Mouse (Mus musculus) neutrophil, adult 65 days (primary cell): ENCODE measurements around the gene Olfr1432. TPM values are rescaled to one million over a fixed set of nuclear protein-coding genes. Genes with fewer than 3 reads are reported as not detected.

ENCODE experiments used
- total RNA-seq: library from RNA; stranded (reverse); gene quantifications from 2 replicates; pipeline ENCODE4 v1.2.4, GENCODE M21; 2023

The Olfr1432 gene
- total RNA-seq = not detected in 2 replicates

DNA sequence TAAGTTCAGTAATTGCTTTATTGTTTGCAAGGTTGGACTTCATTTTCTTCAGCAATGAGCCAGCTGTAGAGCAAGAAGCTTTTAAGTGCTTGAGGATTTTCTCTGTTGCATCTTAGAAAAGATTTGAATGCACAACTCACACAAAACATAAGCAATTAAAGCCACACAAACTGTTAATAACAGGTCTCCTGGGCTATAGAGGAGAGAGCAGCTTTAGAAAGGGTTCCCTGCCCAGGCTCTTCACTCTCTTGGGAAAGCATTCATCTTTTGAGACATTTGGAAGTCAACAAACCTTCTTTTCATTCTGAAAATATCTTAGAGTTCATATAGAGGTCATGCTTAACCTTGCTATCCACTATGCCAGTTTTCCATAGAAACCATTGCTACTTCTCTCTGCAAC is at the start of gene Olfr1432:
Gene Olfr1432 (minus strand): TSS at position 101 of the 400 bp plus-strand sequence.

DNA sequence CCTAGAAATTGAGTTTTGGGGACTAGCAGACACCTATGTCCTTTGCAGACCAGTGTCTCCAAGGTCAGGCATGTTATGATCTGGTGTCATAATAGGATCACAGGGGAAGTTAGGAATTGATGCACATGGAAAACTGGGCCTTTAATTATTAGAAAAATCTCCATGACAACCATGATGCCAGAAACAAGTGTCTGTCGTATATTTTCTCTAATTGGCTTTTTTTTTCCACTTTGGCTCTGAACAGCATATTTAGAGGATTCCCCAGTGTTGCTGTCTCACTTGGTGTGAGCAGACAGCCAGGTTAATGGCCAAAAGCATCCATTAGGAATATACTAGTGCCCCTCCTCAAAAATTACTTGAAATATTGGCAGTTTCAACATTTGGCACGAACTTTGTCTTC is 47.2 kb upstream of the Olfr1432 start, which contains the start of gene Olfr1434:
Gene Olfr1434 (plus strand): TSS at position 301 of the 400 bp plus-strand sequence.

DNA sequence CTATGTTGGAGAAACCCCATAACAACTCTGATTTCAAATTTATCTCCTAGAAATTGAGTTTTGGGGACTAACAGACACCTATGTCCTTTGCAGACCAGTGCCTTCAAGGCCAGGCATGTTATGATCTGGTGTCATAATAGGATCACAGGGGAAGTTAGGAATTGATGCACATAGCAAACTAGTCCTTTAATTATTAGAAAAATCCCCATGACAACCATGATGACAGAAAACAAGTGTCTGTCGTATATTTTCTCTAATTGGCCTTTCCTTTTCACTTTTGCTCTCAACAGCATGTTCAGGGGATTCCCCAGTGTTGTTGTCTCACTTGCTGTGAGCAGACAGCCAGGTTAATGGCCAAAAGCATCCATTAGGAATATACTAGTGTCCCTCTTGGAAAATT is 28.3 kb upstream of the Olfr1432 start, which contains the start of gene Olfr235:
Gene Olfr235 (plus strand): TSS at position 301 of the 400 bp plus-strand sequence.

DNA sequence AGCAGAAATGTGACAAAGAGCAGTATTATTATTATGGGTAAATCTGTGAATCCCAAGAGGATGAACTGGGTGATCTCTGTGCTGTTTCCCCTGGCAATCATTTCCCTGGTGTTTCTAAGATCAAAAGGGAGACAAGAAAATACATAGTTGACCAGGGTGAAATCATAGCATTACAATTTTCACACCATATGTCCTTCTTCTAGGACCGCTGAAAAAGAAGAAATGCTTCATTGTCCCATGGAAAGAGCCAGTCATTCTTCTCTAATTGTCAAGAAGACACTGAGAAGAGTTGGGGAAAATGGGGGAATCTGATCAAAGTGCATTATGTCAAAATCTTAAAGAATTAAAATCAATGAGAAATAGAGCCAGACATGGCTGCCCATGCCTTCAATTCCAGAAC is 9.2 kb upstream of the Olfr1432 start, which contains the start of gene Olfr262:
Gene Olfr262 (minus strand): TSS at position 101 of the 400 bp plus-strand sequence.

DNA sequence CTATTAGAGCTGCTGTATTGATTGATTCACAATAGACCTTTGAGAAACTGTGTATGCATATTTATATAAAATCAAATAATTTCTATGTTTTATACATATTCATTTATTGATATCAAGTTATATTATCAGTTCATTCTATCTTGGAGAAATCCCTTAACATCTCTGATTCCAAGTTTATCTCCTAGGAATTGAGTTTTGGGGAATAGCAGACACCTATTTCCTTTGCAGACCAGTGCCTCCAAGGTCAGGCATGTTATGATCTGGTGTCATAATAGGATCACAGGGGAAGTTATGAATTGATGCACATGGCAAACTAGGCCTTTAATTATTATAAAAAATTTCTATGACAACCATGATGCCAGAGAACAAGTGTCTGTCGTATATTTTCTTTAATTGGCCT is 32.1 kb downstream of the Olfr1432 start, which contains the start of gene Olfr1431:
Gene Olfr1431 (plus strand): TSS at position 301 of the 400 bp plus-strand sequence.

Other genes starting within 250 kb of the Olfr1432 start
- not detected in 2 replicates for gene Olfr1423, start 191.3 kb downstream of the Olfr1432 start, total RNA-seq
- gene Olfr1424, start 169.9 kb downstream of the Olfr1432 start, total RNA-seq = not detected in 2 replicates
- gene Olfr1425, start 154.9 kb downstream of the Olfr1432 start, total RNA-seq = not detected in 2 replicates
- not detected in 2 replicates for gene Olfr1426, start 140.6 kb downstream of the Olfr1432 start, total RNA-seq
- gene Olfr1427, start 129.3 kb downstream of the Olfr1432 start, total RNA-seq = not detected in 2 replicates
- not detected in 2 replicates for gene Olfr1428, start 116.7 kb downstream of the Olfr1432 start, total RNA-seq
- not detected in 2 replicates for gene Olfr76, start 109.4 kb downstream of the Olfr1432 start, total RNA-seq
- not detected in 2 replicates for gene Olfr1555-ps1, start 62.5 kb downstream of the Olfr1432 start, total RNA-seq
- not detected in 2 replicates for gene Olfr1431, start 32.0 kb downstream of the Olfr1432 start, total RNA-seq
- gene Olfr262, start 9.1 kb upstream of the Olfr1432 start, total RNA-seq = not detected in 2 replicates
- not detected in 2 replicates for gene Olfr235, start 28.4 kb upstream of the Olfr1432 start, total RNA-seq
- not detected in 2 replicates for gene Olfr1434, start 47.3 kb upstream of the Olfr1432 start, total RNA-seq
- not detected in 2 replicates for gene Olfr1436, start 66.5 kb upstream of the Olfr1432 start, total RNA-seq
- gene Olfr1437, start 92.5 kb upstream of the Olfr1432 start, total RNA-seq = not detected in 2 replicates
- gene Olfr1438-ps1, start 103.3 kb upstream of the Olfr1432 start, total RNA-seq = not detected in 2 replicates
- not detected in 2 replicates for gene Olfr1440, start 154.7 kb upstream of the Olfr1432 start, total RNA-seq
- not detected in 2 replicates for gene Olfr1441, start 184.8 kb upstream of the Olfr1432 start, total RNA-seq
- not detected in 2 replicates for gene Pfpl, start 195.3 kb upstream of the Olfr1432 start, total RNA-seq
- 615 and 619 TPM in 2 replicates for gene Mpeg1, start 228.2 kb upstream of the Olfr1432 start, total RNA-seq